Mouse (Mus musculus) kidney, postnatal 10 days (tissue): Measurements from ENCODE around the gene Zfp667.

Experiments used
- DNase-seq: peaks from one replicate; pipeline ENCODE4 v3.0.0; 2021; ENCODE audit warnings: mixed read lengths

The Zfp667 gene

DNA sequence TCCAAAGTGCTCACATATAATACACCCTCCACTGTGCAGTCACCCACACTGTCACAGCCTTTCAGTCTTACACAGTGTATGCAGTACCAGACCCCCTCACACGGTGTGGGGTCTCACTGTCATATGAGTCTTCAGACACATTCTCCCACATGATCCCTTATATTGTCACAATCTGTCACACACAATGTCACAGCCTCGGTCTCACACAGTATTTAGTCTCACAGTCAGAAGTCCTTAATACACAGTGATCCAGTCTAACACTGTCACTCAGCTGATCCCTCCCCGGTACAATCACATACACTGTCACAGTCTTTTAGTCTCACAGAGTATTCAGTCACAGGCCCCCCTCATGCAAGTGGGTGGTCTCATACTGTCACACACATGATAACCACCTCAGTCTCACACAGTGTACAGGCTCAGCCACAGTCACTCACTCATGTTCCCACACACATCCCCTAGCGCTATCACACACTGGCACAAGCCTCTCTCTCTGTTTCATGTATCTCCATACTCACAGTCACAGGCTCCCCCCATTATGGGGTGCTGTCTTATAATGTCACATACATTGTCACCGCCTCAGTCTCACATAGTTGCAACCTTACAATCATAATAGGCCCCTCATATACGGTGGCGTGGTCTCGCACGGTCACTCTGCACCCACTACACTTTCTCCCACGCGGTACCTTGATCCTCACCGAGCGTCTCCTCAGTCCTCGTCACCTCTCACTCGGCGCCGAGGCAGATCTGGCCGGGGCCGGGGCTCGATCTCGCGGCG, 44.3 kb downstream of the Zfp667 start:
- no peak for DNase-seq

- peak; percentile 90 for DNase-seq
These were observed 45.0 kb downstream of the Zfp667 start, which contains the start of gene Zfp583 for GRCm38 (mm10) chr7:6331233-6331956. Gene Zfp583, minus strand, starts transcription at chr7:6331285.

GRCm38 (mm10) chr7:6339865-6340264, 53.5 kb downstream of the Zfp667 start:
- DNase-seq = no peak

DNA sequence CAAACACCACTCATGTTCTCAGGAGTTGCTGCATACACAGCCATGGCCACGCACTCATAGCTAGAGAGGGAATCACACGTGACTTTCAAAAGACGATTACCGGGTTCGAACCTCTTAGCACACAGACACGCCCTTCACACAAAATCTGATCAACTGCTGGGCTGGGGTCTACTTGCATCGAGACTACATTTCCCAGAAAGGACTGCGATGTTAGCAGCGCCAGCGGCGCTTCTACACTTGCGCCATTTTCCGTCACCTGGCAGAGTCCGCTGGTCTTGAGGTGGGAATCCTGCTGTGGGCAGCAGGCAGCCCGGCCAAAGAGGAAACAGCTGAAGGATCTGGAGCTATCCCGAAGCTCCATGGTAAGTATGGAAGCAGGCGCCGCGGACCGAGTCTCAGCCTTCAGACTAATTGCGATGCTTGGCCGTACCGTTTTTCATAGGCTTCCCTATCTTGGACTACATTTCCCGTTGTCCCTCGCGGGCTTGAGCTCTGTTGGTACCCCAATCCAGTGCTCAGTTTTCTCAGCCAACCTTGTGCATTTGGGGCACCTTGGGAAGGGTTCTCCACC, 57.2 kb downstream of the Zfp667 start, which contains the start of gene Gm3854:
Gene Gm3854, plus strand, starts transcription at position 259 of the 571 bp plus-strand sequence.
- peak; percentile 70 for DNase-seq

DNA sequence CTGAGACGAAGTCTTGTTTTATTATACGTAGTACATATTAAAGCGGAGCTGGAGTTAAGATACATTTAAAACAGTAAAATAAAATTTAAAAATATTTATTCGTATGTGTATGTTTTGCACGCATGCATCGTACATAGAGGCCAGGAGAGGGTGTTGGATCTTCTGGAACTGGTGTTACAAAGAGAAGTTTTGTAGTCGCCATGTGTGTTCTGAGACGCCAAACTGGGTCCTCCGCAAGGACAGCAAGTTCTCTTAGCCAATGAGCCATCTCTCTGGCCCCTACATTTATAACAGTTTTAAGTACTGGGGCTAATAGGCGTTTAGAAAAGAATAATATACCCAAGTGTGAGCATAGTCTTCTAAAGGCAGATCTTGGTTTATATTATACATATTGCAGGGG, 57.7 kb downstream of the Zfp667 start:
- no peak for DNase-seq
